Mouse (Mus musculus) lung, postnatal 10 days (tissue): ENCODE measurements around the gene Srek1.

Source experiments
- DNase-seq: peaks from one replicate; pipeline ENCODE4 v3.0.0; 2021

Gene Srek1

DNA sequence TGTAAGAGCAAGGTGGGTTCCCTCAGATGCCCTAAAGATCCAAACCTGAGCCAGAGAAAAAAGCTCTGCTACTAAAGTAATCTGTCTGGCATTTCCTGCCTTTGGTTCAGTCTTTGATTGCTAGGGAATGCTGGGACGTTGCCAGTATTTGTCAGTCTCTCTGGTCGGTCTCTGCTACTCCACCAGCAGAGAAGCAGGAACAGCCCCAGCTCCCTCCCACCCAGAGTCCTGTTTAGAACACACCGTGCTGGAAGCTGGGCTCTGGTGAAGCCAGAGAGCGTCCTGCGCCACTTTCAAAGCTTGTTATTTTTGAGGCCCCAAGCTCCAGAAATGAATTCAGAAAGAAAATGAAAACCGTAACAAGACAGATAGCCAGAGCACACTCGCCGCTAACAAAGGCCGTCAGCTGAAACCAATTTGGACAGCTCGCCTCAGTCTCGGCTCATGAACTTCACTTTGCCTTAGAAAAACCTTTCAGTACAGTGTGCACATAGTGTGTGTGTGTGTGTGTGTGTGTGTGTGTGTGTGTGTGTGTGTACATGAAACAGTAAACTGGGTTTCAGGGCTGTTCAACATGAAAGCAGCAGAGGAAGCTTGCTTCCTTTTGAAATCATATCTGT is 62.9 kb downstream of the Srek1 start:
- peak; percentile 85 for DNase-seq

DNA sequence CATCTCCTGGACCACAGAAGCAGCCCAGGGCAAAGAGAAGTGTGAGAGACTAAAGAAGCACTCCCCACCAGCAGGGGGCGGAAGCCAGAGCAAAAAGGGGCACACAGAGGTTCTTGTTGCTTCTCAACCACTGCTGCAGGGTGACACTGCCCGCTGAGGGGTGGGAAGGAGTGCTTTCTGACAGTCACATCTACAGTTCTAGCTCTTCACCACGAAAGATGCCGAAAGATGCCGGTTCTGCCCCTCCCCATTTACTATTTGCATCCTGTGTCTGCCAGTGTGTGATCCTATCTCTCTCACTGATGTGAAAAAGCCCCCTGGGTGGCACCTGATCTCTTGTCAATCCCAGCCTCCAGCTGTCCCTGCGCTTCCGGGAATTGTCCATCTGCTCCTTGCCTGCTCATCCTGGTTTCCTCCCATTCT is 64.0 kb downstream of the Srek1 start:
- DNase-seq, result peak; percentile 76

DNA sequence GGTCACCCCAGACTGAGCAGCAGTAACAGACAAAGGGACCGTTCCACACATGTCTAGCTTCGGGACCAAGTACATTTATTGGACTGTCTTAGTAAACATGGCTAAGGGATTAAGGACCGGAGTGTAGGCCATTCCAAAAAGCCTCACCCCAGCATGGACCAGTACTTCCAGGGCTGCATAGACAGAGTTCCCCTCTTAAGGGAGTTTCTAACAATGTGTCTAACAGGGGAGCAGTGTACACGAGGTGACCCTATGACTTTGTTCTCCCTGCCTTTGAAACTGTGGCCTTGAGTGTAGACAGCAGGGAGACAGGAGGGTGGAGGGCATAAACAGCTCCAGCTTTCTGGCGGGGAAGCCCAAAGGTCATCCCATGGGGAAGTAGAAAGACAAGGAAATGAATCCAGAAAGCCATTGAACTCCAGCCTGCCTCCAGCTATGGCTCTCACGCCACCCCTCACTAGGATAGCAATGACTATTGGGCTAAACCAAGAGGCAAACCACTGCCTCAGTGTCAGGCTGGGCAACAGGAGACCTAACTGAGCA is 68.9 kb downstream of the Srek1 start:
- DNase-seq, result no peak

DNA sequence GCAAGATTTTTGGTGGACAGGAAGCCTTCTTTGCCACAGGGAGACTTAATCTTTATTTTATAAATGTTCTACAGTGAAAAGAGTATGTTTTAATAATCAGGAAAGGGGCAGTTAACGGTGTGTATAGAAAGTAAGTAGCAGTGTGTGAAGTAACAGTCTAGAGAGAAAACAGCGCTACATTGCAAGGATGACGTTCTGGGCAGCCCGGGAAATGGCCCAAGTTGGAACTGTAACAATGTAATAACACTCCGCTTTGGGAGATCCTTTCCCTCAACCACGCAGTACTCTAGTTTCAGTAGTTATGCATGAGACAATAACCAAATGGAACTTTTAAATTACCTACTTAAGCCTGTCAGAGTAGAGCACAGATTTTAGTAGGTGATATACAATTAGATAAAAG is 70.6 kb downstream of the Srek1 start:
- DNase-seq, result no peak

DNA sequence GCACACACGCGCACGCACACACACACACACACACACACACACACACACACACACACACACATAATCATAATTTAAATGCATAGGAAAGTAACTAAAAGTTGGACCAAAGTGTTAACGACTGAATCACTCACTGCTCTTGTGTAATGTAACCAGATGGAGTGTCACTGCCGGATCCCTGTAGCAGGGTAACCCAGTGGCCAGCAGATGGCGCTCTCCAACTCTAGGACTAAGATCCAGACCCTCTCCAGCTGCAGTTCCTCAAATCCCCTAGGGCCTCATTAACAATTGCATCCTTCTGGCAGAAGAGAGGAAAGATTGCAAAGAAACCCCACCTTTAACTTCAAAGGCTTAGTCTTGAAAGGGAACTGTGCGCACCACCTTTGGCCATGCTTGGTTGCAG is 71.0 kb downstream of the Srek1 start:
- DNase-seq, result peak; percentile 90

DNA sequence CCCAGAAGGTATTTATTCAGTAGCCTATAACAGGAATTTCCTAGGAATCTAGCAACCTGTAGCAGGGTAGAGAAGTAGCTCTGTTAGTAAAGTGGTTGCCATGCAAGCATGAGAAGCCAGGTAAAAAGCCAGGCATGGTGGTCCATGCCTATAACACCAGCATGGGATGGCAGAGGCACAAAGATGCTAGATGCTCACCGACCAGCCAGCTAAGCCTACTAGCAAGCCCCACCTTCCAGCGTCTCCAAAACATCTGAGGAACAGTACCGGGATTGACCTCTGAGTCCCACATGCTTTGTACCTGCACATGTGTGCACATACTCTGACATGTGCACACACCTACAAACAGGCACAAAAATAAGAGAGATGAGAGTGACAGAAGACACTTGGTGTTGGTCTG is 72.1 kb downstream of the Srek1 start:
- DNase-seq, result no peak

DNA sequence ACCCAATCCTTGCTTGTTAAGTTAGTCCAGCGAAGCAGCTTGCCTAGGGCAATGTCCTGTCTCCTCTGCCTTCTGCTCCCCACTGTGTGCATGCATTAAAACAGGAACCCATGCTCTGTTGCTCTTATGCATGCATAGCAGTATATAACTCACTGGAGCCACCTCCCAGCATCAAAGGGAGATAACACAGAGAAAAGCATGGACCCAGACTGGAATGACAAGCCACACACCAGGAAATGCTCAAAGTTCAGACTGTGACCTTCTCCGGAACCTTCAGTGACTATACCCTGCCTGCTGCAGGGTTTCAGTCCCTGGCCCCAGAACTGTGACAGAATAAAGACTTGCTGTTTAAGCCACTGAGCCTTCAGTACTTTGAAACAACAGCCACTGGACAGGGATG is 73.7 kb downstream of the Srek1 start:
- no peak for DNase-seq

DNA sequence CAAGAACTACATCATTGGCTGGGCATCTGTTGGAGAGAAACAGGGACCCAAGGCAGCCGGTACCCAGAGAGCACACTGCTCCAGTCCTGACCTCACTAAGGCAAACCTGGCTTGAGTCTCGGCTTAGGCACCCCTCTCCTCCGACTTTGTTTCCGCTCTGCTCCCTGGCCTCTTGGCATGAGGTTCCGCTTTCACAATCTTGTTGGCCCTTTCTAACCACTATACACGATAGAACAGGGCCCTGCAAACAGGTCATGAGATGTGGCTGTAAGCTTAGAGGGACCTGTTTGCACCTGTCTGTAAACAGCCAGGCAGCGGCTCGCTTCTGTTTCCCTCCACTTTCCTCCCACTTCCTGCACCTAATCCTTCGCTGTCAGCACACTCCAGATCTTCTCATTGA is 76.4 kb downstream of the Srek1 start:
- DNase-seq, result no peak

DNA sequence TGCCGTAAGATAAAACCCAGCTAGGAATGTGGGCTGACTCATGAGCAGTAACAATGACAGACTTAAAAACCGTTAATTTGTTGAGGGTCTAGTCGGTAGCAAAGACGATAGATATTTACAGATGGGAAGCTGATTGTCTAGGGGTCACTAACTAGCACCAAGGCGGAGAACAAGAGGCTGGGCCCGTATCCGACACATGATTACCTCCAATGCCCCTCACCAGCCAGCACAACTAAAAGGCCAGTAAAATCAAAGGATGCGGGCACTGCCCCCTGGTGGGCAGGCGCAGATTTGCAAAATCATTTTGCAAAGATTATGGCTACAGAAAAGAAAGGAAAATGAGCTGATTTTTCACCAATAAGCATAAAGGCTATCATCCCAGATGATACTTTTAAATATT is 78.2 kb downstream of the Srek1 start:
- DNase-seq, result peak; percentile 26

DNA sequence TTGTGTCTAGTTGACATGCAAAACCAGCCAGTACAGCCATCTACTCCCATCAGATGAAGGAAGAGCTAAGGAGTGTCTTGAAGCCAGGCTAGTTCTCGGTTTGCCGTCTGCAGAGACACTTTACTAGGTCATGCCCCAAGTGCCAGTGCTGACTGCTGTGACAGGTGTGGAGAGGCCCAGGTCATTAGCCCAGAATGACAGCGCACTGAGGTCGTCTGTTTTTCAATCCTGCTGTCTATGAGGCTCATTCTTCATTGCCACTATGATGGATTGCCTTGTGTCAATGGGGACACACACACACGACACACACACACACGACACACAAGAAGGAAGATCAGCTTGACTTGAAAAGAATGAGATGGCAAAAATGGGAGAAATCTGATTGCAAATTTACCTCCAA is 79.0 kb downstream of the Srek1 start:
- DNase-seq, result no peak
